Mouse (Mus musculus) layer of hippocampus, postnatal 25 days (tissue): ENCODE results near the gene Ust. TPM values are rescaled to one million over a fixed set of nuclear protein-coding genes. Genes with fewer than 3 reads are reported as not detected.

Experiments
- DNase-seq, 2 experiments: peaks; one replicate each; pipeline ENCODE4 v3.0.0; 2022; ENCODE audit warnings: mixed read lengths in 2 of 2, low spot score in 1 of 2; ENCODE audit errors: extremely low spot score in 1 of 2
- total RNA-seq, 2 experiments: library from RNA; stranded (reverse); gene quantifications; 2 replicates each; pipeline ENCODE4 v1.2.3; 2021

Gene Ust
- total RNA-seq, 2 experiments from 2014 or later, result 72.5 to 74.0 TPM

GRCm38 (mm10) chr10:8339645-8340428 is 178.8 kb downstream of the Ust start:
- no peak for DNase-seq

GRCm38 (mm10) chr10:8336601-8337000 is 182.0 kb downstream of the Ust start:
- DNase-seq, result no peak

DNA sequence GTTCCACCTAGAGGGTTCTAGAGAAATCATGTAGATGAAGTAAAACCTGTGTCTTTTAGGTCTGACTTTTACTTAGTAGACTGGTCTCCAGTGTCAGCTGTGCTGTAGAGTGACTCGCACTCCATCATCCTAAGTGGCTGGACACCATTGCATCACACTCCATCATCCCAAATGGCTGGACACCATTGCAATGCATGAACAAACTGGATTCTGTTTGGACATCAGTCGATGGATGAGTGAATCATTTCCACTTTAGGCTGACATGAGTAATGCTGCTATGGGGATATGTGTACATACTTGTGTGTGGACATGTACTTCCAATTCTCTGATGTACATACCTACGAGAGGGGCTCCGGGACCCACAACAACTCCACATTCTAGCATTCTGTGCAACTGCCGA is 187.7 kb downstream of the Ust start:
- DNase-seq, result no peak

- DNase-seq, result no peak
These were observed 188.6 kb downstream of the Ust start for GRCm38 (mm10) chr10:8330006-8330405.

DNA sequence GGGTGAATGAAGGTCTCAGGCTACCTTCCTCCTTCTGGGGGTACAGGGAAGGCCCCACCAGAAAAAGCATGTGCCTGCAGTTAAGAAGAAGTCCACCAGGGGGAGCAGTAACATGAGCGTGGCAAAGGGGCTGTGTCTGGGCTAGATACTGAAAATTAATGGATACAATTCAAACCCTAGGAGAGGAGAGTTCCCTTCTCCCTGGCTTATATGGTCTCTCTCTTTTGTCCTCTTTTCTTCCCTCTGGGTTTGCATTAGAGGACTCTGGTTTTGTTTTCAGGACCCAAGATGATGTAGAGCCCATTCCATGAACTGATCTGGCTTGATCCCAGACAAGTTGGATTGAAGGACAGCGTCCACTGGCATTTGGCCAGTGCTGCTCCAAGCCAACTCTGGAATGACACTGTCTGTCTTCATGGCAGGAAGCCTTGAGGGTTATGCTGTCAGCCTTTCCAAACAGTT is 195.3 kb downstream of the Ust start:
- DNase-seq, result peak; percentile 68 to 85

- peak in 1 of 2 experiments; percentile 22 for DNase-seq
These were observed 197.9 kb downstream of the Ust start for GRCm38 (mm10) chr10:8320771-8321170.

- DNase-seq, result no peak
These were observed 209.2 kb downstream of the Ust start for GRCm38 (mm10) chr10:8309435-8309834.

GRCm38 (mm10) chr10:8304211-8304610 is 214.4 kb downstream of the Ust start:
- DNase-seq, result no peak

- no peak for DNase-seq
These were observed 219.5 kb downstream of the Ust start for GRCm38 (mm10) chr10:8299166-8299565.

DNA sequence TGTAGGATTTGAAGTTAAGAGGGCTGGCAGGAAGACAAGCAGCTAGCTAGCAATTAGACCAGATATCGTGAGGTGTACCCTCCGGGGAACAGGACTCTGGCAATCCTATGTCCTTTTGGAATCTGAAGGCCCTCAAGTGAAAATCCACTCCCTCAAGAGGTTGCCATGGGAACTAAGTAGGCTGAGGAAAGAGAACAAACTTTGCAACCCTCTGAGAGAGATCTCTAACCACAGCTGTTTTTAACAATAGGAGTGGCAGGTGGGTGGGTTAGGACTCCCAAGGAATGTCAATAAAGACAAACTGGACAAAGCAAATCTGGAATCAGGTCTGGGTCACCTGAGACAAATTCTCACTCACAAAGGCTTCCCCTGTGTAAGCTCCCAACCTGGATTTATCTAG is 221.4 kb downstream of the Ust start:
- DNase-seq, result no peak

- DNase-seq, result no peak
These were observed 228.0 kb downstream of the Ust start for GRCm38 (mm10) chr10:8290661-8291060.

- DNase-seq, result no peak
These were observed 231.3 kb downstream of the Ust start for GRCm38 (mm10) chr10:8287350-8287791.

GRCm38 (mm10) chr10:8283991-8284390 is 234.6 kb downstream of the Ust start:
- no peak for DNase-seq

- no peak for DNase-seq
These were observed 241.5 kb downstream of the Ust start for GRCm38 (mm10) chr10:8277094-8277493.

- DNase-seq, result no peak
These were observed 248.9 kb downstream of the Ust start for GRCm38 (mm10) chr10:8269681-8270080.

GRCm38 (mm10) chr10:8259716-8260115 is 258.9 kb downstream of the Ust start:
- DNase-seq, result no peak

DNA sequence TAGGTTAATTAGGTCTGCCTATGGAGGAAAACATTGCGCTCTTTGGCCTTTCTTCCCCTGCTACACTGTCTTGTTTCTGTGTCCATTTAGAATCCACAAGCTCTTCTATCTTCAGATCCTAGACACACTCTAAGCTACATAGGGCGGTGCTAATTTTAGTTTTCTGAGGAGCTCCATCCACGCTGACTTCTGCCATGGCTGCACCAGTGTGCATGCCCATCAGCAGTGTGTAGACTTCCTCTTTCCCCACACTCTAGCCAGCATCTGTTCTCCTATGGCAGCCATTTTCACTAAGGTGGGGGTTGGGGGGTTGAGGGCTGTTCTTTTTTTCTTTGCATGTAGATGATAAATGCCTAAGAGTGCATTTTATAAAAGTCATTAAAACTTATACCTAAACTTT is 268.6 kb downstream of the Ust start:
- DNase-seq, result no peak

GRCm38 (mm10) chr10:8242336-8242735 is 276.3 kb downstream of the Ust start:
- peak in 1 of 2 experiments; percentile 79 for DNase-seq

- no peak for DNase-seq
These were observed 277.9 kb downstream of the Ust start for GRCm38 (mm10) chr10:8240703-8241102.

DNA sequence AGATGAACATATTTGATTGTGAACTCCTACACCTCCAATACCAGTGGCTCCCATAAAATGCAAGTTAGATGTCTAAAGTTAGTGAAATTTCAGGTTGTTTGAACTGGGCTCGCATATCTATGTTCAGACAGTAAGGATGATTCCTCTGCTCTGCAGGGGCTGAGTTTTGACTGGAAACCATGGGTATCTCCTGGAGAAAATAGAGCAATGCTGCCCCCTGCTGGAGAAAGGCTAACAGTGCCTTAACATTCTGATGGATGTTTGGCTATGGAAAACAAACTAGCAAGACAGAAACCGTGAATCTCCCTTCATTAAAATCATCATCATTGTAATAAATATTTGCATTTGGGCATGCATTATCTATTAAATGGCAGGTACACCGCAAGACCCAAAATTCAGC is 278.4 kb downstream of the Ust start:
- DNase-seq, result peak; percentile 69 to 95

GRCm38 (mm10) chr10:8236780-8237571 is 281.6 kb downstream of the Ust start:
- DNase-seq, result no peak
